Mouse (Mus musculus): Measurements from ENCODE around the gene Nrxn3. TPM values are rescaled to one million over a fixed set of nuclear protein-coding genes. Genes with fewer than 3 reads are reported as not detected.

Gene Nrxn3
- polyA plus RNA-seq, 1 experiment: 5.4 TPM

DNA sequence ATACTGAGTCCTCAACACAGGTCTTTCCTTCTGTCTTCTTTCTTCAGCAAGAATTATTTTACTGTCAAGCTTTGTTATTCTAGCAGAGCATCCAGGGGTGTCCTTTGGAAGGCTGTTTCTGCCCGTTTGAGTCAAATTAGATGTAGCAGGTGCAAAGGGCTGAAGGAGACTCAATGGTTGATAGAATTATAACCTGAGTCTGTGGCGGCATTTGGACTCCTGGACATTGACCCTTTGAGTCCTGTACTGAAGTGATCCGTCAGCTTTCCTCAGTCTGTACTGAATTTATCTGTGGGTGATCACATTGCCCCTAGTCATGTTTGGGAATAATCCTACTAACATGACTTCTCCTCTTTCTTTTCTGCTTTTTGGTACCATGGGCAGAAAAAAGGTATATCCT is 234.8 kb downstream of the Nrxn3 start:
- TF ChIP-seq CTCF (IDR thresholded peaks at IDR 0.05; ENCODE audit: control insufficient read depth, insufficient read depth, insufficient replicate concordance, low read depth, low read length): no peak
- TF ChIP-seq POLR2A (IDR thresholded peaks at IDR 0.05; ENCODE audit: control insufficient read depth, low read depth, low read length): no peak
- no peak overlapping the region for H3K4me3 ChIP-seq (ENCODE audit: control insufficient read depth, low read depth, low read length)
- H3K27ac ChIP-seq (ENCODE audit: control insufficient read depth, insufficient read depth, low read depth, low read length): no peak overlapping the region
- no peaks in the 10 kb centered on the region for H3K27me3 ChIP-seq (ENCODE audit: control insufficient read depth, insufficient read depth, low read length)
- H3K4me1 ChIP-seq (ENCODE audit: control insufficient read depth, insufficient read depth, low read length): no peaks in the 10 kb centered on the region
- H3K36me3 ChIP-seq (ENCODE audit: control insufficient read depth, insufficient read depth, low read length): no peaks in the 10 kb centered on the region

DNA sequence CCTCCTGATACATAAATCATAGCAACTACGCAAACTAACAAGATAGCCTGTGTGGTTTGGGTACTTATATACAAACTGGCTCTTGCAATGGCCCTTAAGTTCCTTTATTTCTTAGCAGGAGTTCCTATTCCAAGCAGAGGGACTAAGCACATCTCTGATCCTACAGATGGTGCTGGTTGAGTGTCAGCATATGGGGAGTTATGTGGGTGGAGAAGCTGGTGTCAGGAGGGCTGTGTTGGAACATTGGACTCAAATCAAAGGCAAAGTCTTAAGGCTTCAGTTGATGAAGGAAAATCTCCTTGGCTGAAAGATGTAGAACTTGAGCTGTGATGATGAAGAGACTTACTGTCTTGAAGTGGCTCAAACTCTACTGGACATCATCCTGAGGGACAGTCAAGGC is 238.1 kb downstream of the Nrxn3 start:
- H3K36me3 ChIP-seq (ENCODE audit: control insufficient read depth, insufficient read depth, low read length): no peaks in the 10 kb centered on the region
- no peaks in the 10 kb centered on the region for H3K27me3 ChIP-seq (ENCODE audit: control insufficient read depth, insufficient read depth, low read length)
- H3K4me3 ChIP-seq (ENCODE audit: control insufficient read depth, low read depth, low read length): no peak overlapping the region
- H3K27ac ChIP-seq (ENCODE audit: control insufficient read depth, insufficient read depth, low read depth, low read length): no peak overlapping the region
- H3K4me1 ChIP-seq (ENCODE audit: control insufficient read depth, insufficient read depth, low read length): no peaks in the 10 kb centered on the region
- TF ChIP-seq POLR2A (IDR thresholded peaks at IDR 0.05; ENCODE audit: control insufficient read depth, low read depth, low read length): no peak

DNA sequence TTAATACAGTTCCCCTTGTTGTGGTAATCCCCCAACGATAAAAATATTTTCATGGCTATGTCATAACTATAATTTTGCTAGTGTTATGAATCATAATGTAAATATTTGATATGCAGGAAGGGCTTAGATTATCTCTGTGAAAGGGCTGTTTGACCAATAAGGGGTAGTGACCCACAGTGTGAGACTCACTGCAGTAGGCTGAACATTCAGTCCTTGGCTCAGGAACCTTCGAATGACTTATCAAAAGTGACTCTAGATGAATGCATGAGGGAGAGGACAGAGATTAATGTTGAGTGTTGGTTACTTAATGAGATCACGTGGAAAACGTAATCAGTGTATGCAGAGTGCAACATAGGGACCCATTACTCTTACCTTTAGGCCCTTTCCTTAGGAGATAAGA is 243.7 kb downstream of the Nrxn3 start:
- TF ChIP-seq POLR2A (IDR thresholded peaks at IDR 0.05; ENCODE audit: control insufficient read depth, low read depth, low read length): no peak
- TF ChIP-seq CTCF (IDR thresholded peaks at IDR 0.05; ENCODE audit: control insufficient read depth, insufficient read depth, insufficient replicate concordance, low read depth, low read length): no peak
- no peaks in the 10 kb centered on the region for H3K27me3 ChIP-seq (ENCODE audit: control insufficient read depth, insufficient read depth, low read length)
- H3K27ac ChIP-seq (ENCODE audit: control insufficient read depth, insufficient read depth, low read depth, low read length): no peak overlapping the region
- no peaks in the 10 kb centered on the region for H3K4me1 ChIP-seq (ENCODE audit: control insufficient read depth, insufficient read depth, low read length)
- no peaks in the 10 kb centered on the region for H3K36me3 ChIP-seq (ENCODE audit: control insufficient read depth, insufficient read depth, low read length)
- H3K4me3 ChIP-seq (ENCODE audit: control insufficient read depth, low read depth, low read length): no peak overlapping the region

DNA sequence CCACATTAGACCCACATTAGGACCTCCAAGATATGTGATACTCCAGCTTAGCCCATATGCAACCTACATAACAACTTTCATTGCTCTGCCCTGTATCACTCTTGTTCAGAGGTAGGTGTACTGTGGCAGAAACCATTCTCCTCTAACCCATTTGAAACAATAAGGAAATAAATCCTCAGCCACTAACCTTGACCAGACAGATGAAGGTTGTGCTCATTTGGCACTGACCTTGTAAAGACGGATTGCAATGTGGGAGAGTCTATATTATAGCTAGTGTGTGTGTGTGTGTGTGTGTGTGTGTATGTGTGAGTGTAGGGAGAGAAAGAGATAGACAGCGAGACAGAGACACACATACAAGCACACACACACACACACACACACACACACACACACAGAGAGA is 253.9 kb downstream of the Nrxn3 start:
- no peak overlapping the region for H3K27ac ChIP-seq (ENCODE audit: control insufficient read depth, insufficient read depth, low read depth, low read length)
- no peaks in the 10 kb centered on the region for H3K27me3 ChIP-seq (ENCODE audit: control insufficient read depth, insufficient read depth, low read length)
- no peak overlapping the region for H3K4me3 ChIP-seq (ENCODE audit: control insufficient read depth, low read depth, low read length)
- H3K4me1 ChIP-seq (ENCODE audit: control insufficient read depth, insufficient read depth, low read length): no peaks in the 10 kb centered on the region
- H3K36me3 ChIP-seq (ENCODE audit: control insufficient read depth, insufficient read depth, low read length): no peaks in the 10 kb centered on the region
- no peak for TF ChIP-seq CTCF (IDR thresholded peaks at IDR 0.05; ENCODE audit: control insufficient read depth, insufficient read depth, insufficient replicate concordance, low read depth, low read length)
- TF ChIP-seq POLR2A (IDR thresholded peaks at IDR 0.05; ENCODE audit: control insufficient read depth, low read depth, low read length): no peak

DNA sequence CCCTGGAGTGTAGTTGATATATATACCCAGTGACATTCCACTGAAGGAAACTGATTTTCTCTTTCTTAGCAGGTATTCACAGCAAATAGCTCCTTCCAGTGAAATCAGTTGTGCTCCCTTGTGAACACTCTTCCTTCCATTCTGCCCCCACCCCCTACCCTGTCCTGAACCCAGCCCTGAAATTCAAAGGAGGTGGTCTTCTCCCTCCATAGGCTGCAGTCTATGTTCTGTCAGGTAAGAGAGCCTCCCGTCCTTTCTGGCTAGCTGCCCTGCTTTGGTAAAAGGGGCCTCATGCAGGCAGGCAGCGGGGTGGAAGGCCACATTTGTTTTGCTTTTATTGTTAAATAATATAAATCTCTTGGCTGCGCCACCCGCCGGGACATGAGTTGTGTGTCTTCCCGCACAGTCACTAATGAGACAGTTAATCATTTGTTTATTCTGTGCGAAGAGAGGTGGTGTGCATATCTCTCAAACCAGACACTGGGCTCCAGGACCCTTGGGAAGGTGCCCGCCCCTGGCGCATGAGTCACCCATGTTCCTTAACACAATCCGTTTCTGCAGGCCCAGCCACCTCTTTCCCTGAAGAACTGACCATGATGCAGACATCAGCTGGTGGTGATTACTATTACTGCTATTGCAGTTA is 261.1 kb downstream of the Nrxn3 start:
- TF ChIP-seq CTCF (IDR thresholded peaks at IDR 0.05; ENCODE audit: control insufficient read depth, insufficient read depth, insufficient replicate concordance, low read depth, low read length) (no peak), POLR2A (IDR thresholded peaks at IDR 0.05; ENCODE audit: control insufficient read depth, low read depth, low read length) (no peak)
- Histone ChIP-seq H3K27ac (ENCODE audit: control insufficient read depth, insufficient read depth, low read depth, low read length) (no peak overlapping the region), H3K36me3 (ENCODE audit: control insufficient read depth, insufficient read depth, low read length) (no peaks in the 10 kb centered on the region), H3K4me3 (ENCODE audit: control insufficient read depth, low read depth, low read length) (no peak overlapping the region), H3K27me3 (ENCODE audit: control insufficient read depth, insufficient read depth, low read length) (no peaks in the 10 kb centered on the region), H3K4me1 (ENCODE audit: control insufficient read depth, insufficient read depth, low read length) (peaks cover 4% of the 10 kb centered on the region)

DNA sequence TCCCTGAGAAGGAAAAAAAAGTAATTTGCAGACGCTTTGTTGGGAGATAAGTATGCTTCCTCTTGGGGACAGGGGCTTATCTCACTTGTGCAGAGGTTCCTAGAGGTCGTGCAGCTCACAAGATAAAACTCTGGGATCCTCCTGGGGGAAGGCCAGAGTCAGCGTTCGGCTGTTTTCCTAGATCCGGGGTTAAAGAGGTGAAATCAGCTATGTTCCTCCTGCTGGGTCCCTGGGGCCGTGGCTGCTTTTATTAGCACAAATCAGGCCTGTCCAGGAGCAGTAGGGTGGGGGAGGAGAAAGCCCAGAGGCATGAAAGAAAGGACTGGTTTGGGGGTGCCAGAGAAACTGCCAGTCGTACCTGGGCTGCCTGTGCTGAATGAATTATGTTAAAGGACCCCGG is 261.7 kb downstream of the Nrxn3 start:
- Histone ChIP-seq H3K27ac (ENCODE audit: control insufficient read depth, insufficient read depth, low read depth, low read length) (no peak overlapping the region), H3K27me3 (ENCODE audit: control insufficient read depth, insufficient read depth, low read length) (no peaks in the 10 kb centered on the region), H3K4me3 (ENCODE audit: control insufficient read depth, low read depth, low read length) (no peak overlapping the region), H3K36me3 (ENCODE audit: control insufficient read depth, insufficient read depth, low read length) (no peaks in the 10 kb centered on the region), H3K4me1 (ENCODE audit: control insufficient read depth, insufficient read depth, low read length) (peaks cover 4% of the 10 kb centered on the region)
- TF ChIP-seq CTCF (IDR thresholded peaks at IDR 0.05; ENCODE audit: control insufficient read depth, insufficient read depth, insufficient replicate concordance, low read depth, low read length) (no peak), POLR2A (IDR thresholded peaks at IDR 0.05; ENCODE audit: control insufficient read depth, low read depth, low read length) (no peak)

DNA sequence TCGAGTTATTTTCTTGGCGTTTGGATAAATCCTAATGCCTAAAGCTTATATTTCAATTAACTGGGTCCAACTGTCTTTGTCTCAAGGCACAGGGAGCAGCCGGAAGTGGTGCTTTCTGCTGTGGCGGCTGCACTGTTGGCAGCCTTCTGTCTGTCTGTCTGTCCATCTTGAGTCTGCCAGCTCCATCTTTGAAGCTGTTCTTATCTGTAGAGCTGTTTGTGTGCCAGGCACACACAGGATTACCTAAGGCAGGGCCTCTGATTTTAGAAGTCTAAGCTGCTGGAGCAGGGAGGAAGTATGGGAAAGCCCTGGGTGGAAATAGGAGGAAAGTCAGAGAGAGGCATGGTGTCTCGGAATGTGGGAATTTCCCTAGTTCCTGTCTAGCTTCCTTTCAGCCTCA is 262.1 kb downstream of the Nrxn3 start:
- TF ChIP-seq CTCF (IDR thresholded peaks at IDR 0.05; ENCODE audit: control insufficient read depth, insufficient read depth, insufficient replicate concordance, low read depth, low read length): no peak
- no peak for TF ChIP-seq POLR2A (IDR thresholded peaks at IDR 0.05; ENCODE audit: control insufficient read depth, low read depth, low read length)
- no peaks in the 10 kb centered on the region for H3K27me3 ChIP-seq (ENCODE audit: control insufficient read depth, insufficient read depth, low read length)
- no peak overlapping the region for H3K4me3 ChIP-seq (ENCODE audit: control insufficient read depth, low read depth, low read length)
- peaks cover 4% of the 10 kb centered on the region for H3K4me1 ChIP-seq (ENCODE audit: control insufficient read depth, insufficient read depth, low read length)
- H3K27ac ChIP-seq (ENCODE audit: control insufficient read depth, insufficient read depth, low read depth, low read length): no peak overlapping the region
- no peaks in the 10 kb centered on the region for H3K36me3 ChIP-seq (ENCODE audit: control insufficient read depth, insufficient read depth, low read length)

DNA sequence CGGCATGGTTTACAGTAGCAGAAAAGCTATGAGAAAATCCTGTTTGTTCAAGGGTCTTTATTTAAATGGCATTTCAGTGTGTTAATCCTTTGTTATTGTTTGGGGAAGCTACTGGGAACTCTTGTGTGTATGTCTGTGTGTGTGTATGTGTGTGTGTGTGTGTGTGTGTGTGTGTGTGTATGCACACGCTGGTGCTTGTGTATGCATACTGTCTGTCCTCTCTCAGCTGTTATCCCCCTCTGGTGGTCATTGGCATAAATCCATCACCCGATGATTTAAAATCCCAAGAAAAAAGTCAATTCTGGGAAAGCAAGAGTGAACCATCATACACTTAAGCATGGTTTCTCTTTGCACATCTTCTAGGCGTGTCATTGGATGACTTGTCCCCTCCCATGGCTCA is 264.4 kb downstream of the Nrxn3 start:
- peaks cover 4% of the 10 kb centered on the region for H3K4me1 ChIP-seq (ENCODE audit: control insufficient read depth, insufficient read depth, low read length)
- no peaks in the 10 kb centered on the region for H3K36me3 ChIP-seq (ENCODE audit: control insufficient read depth, insufficient read depth, low read length)
- TF ChIP-seq POLR2A (IDR thresholded peaks at IDR 0.05; ENCODE audit: control insufficient read depth, low read depth, low read length): no peak
- TF ChIP-seq CTCF (IDR thresholded peaks at IDR 0.05; ENCODE audit: control insufficient read depth, insufficient read depth, insufficient replicate concordance, low read depth, low read length): no peak

More for the DNA sequence above, 264.4 kb downstream of the Nrxn3 start:
- Histone ChIP-seq H3K27ac (ENCODE audit: control insufficient read depth, insufficient read depth, low read depth, low read length) (no peak overlapping the region), H3K4me3 (ENCODE audit: control insufficient read depth, low read depth, low read length) (no peak overlapping the region), H3K27me3 (ENCODE audit: control insufficient read depth, insufficient read depth, low read length) (no peaks in the 10 kb centered on the region)
